Mouse (Mus musculus) regulatory T cell (primary cell): ENCODE data around the gene Olfr585.

Source experiments
- in situ Hi-C: fragments of 300-600 bp; cut with MboI, MseI; formaldehyde crosslinking; loops from one replicate; pipeline ENCODE4 v1.15.1; 2025; ENCODE audit warnings: high pct_unique_total_duplicates

The Olfr585 gene

DNA sequence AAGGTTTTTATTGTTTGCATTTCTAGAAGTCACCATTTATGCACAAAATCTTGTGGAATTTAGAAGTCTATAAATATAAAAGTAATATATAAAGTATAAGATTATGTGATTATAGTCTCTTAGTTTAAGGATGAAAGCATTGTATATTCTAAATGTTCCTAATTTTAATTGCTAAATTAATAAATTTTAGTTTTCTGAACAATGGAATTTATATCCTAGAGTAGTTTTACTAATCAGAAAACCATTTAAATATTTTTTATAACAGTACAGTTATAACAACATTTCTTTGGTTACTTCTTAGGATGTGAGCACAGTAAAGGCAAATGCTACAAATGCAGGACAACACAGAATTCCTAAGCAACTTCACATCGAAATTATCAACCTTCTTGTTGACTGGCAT is at the start of gene Olfr585:
TSS of gene Olfr585 (plus strand) at position 301 of the 400 bp plus-strand sequence.
- in situ Hi-C loops = no loop called here

DNA sequence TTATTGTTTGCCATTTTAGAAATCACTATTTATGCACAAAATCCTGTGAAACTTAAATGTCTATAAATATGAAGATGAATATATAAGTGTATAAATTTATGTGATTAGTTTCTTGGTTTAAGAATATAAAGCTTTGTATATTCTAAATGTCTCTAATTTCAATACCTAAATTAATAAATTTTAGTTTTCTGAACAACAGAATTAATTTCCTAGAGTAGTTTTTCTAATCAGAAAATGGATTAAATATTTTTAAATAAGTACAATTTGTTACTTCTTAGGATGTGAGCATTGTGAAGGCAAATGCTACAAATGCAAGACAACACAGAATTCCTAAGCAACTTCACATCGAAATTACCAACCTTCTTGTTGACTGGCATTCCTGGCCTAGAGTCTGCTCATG is 46.5 kb upstream of the Olfr585 start, which contains the start of gene Olfr583:
TSS of gene Olfr583 (plus strand) at position 301 of the 400 bp plus-strand sequence.
- in situ Hi-C loops = no loop called here

DNA sequence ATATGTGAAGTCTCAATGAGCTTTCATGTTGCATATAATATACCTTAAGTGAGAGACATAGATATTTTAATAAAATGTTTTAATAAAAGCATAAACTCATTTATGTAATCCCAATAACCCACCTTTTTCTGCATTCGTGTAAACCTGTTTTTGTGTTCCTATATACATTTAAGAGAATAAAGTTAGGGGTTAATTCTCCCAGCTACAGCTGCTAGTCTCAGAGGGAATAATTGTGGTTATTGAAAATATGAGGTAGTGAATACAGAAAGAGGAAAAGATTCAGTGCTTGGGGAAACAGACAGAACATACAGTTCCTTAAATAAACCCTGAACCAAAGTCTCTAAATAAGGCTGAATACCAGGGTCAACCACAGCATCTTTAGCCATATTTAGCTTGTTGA is 15.9 kb upstream of the Olfr585 start, which contains the start of gene Olfr584:
TSS of gene Olfr584 (plus strand) at position 301 of the 400 bp plus-strand sequence.
- in situ Hi-C loops = no loop called here

DNA sequence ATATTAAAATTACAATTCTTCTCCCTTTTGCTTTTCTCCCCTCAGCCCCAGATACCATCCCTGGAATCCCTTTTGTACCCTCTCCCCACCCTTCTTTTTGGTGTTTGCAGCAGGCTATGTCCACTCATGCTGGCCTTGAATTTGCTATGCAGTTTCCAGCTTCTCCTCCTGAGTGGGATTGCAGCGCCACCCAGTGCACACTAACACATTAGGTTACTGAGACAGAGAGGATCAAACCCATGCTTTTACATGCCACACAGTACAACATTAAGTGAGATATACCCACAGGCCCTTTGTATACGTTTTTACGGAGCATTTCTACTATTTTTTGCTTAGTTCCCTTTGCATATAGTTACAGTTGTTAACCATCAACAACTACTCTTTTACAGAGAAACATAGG is 21.9 kb downstream of the Olfr585 start:
- in situ Hi-C loops = no loop called here

DNA sequence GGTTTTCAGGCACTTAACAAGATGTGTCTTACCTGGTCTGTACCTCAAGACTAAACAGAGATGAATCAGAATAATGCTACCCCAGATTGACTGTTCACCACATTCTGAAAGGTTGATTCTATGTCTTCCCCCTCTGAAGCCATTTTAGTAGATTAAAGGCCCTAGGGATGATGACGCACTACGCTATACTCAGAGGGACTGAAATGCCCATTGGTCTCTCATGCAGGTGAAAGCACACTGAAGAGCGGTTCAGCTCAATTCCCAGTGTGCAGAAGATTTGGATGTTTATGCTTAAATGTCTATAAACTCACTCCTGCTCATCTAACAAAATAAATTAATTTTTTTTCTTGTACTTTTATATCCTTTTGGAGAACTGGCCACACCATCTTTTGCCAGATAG is 28.0 kb downstream of the Olfr585 start, which contains the start of gene Olfr586:
TSS of gene Olfr586 (minus strand) at position 101 of the 400 bp plus-strand sequence.
- in situ Hi-C loops = no loop called here

DNA sequence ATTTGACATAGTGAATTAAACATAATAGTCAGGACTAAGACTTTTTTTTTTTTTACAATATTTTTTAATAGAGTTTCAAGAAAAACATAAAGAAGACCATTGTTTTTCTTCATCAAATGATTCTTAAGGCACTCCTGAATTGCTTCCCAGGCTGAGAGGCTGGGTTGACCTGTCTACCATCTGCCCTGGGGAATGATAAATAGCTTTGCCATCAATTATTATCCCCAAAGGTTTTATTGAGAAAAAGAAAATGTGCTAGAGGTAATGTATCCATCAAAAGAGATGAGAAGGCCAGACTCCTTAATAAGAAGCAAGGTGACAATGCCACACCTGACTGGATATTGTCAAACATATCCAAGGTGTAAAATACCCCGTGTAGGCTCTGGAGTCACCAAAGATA is 43.1 kb downstream of the Olfr585 start, which contains the start of gene Olfr588-ps1:
TSS of gene Olfr588-ps1 (plus strand) at position 301 of the 400 bp plus-strand sequence.
- in situ Hi-C loops = no loop called here
